Mouse (Mus musculus) erythroblast, embryonic 14.5 days (primary cell): ENCODE data around the gene Ghr.

Source experiments
- GATA1 ChIP-seq: IDR thresholded peaks from 2 replicates; pipeline ENCODE4 v1.6.1; 2012; ENCODE audit warnings: low read length, inconsistent platforms, mixed read lengths
- TAL1 ChIP-seq: IDR thresholded peaks from 3 replicates; pipeline ENCODE4 v1.6.1; 2012; ENCODE audit warnings: low read length, inconsistent platforms, mixed read lengths

- TF ChIP-seq GATA1 (no peak), TAL1 (no peak)
These were observed 263.4 kb downstream of the Ghr start for GRCm38 (mm10) chr15:3319929-3320328.
